Mouse (Mus musculus): ENCODE measurements around the gene Psg17.
"Not testable (repeated sequence)": the region's sequence is repeated elsewhere in the genome, so short reads cannot be mapped to it uniquely, and the experiment has no call there.

The Psg17 gene

GRCm38 (mm10) chr7:18821507-18821906 is at the start of gene Psg17:
Psg17 (minus strand) TSS chr7:18821607.
- no peak for DNase-seq

- DNase-seq, result not testable (repeated sequence)
Measured at GRCm38 (mm10) chr7:18871031-18871430, 49.6 kb upstream of the Psg17 start, which contains the start of gene Pglyrp1. Pglyrp1 (plus strand) TSS chr7:18871331.

- DNase-seq, result no peak
Measured at GRCm38 (mm10) chr7:18868491-18868890, 47.1 kb upstream of the Psg17 start.

- DNase-seq, result no peak
Measured at GRCm38 (mm10) chr7:18862801-18863200, 41.4 kb upstream of the Psg17 start.

- peak; percentile 12 for DNase-seq
Measured at GRCm38 (mm10) chr7:18858310-18858916, 37.0 kb upstream of the Psg17 start.

GRCm38 (mm10) chr7:18848395-18848794 is 27.0 kb upstream of the Psg17 start:
- no peak for DNase-seq

- no peak for DNase-seq
Measured at GRCm38 (mm10) chr7:18844811-18845210, 23.4 kb upstream of the Psg17 start.

GRCm38 (mm10) chr7:18841174-18841567 is 19.8 kb upstream of the Psg17 start:
- no peak for DNase-seq

- peak; percentile 53 for DNase-seq
Measured at GRCm38 (mm10) chr7:18840386-18841173, 19.2 kb upstream of the Psg17 start.

- peak; percentile 20 for DNase-seq
Measured at GRCm38 (mm10) chr7:18839865-18840264, 18.5 kb upstream of the Psg17 start, which contains the start of gene Mill2. Mill2 (plus strand) TSS chr7:18839966.

GRCm38 (mm10) chr7:18832298-18832697 is 10.9 kb upstream of the Psg17 start:
- DNase-seq, result no peak

GRCm38 (mm10) chr7:18829545-18829944 is 8.1 kb upstream of the Psg17 start:
- DNase-seq, result no peak

- DNase-seq, result no peak
Measured at GRCm38 (mm10) chr7:18828592-18828991, 7.2 kb upstream of the Psg17 start.

- no peak for DNase-seq
Measured at GRCm38 (mm10) chr7:18827792-18828546, 6.6 kb upstream of the Psg17 start.

GRCm38 (mm10) chr7:18818301-18818700 is 3.1 kb downstream of the Psg17 start:
- DNase-seq, result no peak

GRCm38 (mm10) chr7:18803526-18803925 is 17.9 kb downstream of the Psg17 start:
- no peak for DNase-seq

- no peak for DNase-seq
Measured at GRCm38 (mm10) chr7:18799129-18799528, 22.3 kb downstream of the Psg17 start.

- no peak for DNase-seq
Measured at GRCm38 (mm10) chr7:18798420-18798819, 23.0 kb downstream of the Psg17 start, which contains the start of gene Psg19. Psg19 (minus strand) TSS chr7:18798520.

- not testable (repeated sequence) for DNase-seq
Measured at GRCm38 (mm10) chr7:18790671-18791070, 30.7 kb downstream of the Psg17 start.

GRCm38 (mm10) chr7:18781301-18781700 is 40.1 kb downstream of the Psg17 start:
- DNase-seq, result not testable (repeated sequence)

- DNase-seq, result no peak
Measured at GRCm38 (mm10) chr7:18779337-18779781, 42.0 kb downstream of the Psg17 start.
